ENCODE assay signal across 22 mouse cellular contexts in the genomic region with DNA sequence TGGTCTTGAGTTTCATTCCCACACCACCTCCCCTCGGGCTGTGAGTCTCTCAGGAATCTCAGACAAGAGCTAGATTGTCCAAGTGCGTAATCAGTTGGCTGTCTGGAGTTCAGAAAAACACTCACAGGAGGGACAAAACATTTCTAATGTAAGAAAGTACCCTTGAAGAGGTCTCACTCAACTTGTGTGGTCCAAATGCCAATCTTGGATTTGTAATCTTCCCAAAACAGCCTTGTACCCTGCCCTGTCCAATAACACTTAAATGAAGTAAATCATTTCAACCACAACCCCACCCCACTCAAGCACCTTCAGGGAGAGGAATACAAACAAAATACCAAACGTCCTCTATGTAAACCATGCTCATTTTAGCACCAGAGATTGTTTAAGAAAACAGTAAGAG.
A peak's percentile ranks its signal among the peaks of the same experiment; 100 is the strongest.
DNase-seq lines count a peak whose midpoint lies in the region; ATAC-seq lines count a peak whose summit lies in the region.
"Had no signal": no experiment of that assay in that cellular context is flagged by ENCODE, and none has a peak within 500 bp of the region (broad histone marks: within the 10 kb centered on the region; RNA-seq: fewer than 3 reads in every experiment).

No protein-coding gene starts in this region.

- WGBS in heart, embryonic 13.5 days = 20% methylated on average over 3 of the region's 3 CpGs

- H3K27me3 ChIP-seq in heart, embryonic 13.5 days (replicated peaks) = no peaks in the 10 kb centered on the region
- H3K27me3 ChIP-seq: embryonic facial prominence, embryonic 13.5 days; intestine, embryonic 15.5 days had no signal

- H3K36me3 ChIP-seq in heart, embryonic 13.5 days = no peaks in the 10 kb centered on the region
- H3K36me3 ChIP-seq: embryonic facial prominence, embryonic 13.5 days; G1E; hindbrain, embryonic 10.5 days; intestine, embryonic 15.5 days had no signal

- no peaks in the 10 kb centered on the region for H3K9me3 ChIP-seq in heart, embryonic 13.5 days
- H3K9me3 ChIP-seq: embryonic facial prominence, embryonic 13.5 days; hindbrain, embryonic 10.5 days; intestine, embryonic 15.5 days had no signal

- H3K9ac ChIP-seq in heart, embryonic 13.5 days = no peak overlapping the region
- H3K9ac ChIP-seq: embryonic facial prominence, embryonic 13.5 days; hindbrain, embryonic 14.5 days; intestine, embryonic 15.5 days had no signal

- peak overlapping the region; percentile 20 for H3K27ac ChIP-seq in heart, embryonic 13.5 days (replicated peaks)
- H3K27ac ChIP-seq: embryonic facial prominence, embryonic 13.5 days; gastrocnemius, adult 2 months; hindbrain, embryonic 10.5 days; hindbrain, embryonic 14.5 days; intestine, embryonic 15.5 days had no signal

- H3K4me2 ChIP-seq in heart, embryonic 13.5 days = no peak overlapping the region
- H3K4me2 ChIP-seq: embryonic facial prominence, embryonic 13.5 days; hindbrain, embryonic 14.5 days; intestine, embryonic 15.5 days had no signal

- H3K4me1 ChIP-seq in heart, embryonic 13.5 days = peaks cover 69% of the 10 kb centered on the region

- no peak overlapping the region for H3K4me3 ChIP-seq in heart, embryonic 13.5 days
- H3K4me3 ChIP-seq: embryonic facial prominence, embryonic 13.5 days; gastrocnemius, adult 2 months; hindbrain, embryonic 10.5 days; intestine, embryonic 15.5 days had no signal

- no peak for ATAC-seq in heart, embryonic 13.5 days (ENCODE audit: extremely low read depth, insufficient number of reproducible peaks, low FRiP score, low TSS enrichment)
- ATAC-seq: CD4-positive, CD25-positive, alpha-beta regulatory T cell, adult 4 months; forebrain, embryonic 14.5 days; intestine, embryonic 15.5 days had no signal

- no peak for DNase-seq in heart, postnatal 36 days
- peak; percentile 52 for DNase-seq in Muller cell, postnatal 12 days (ENCODE audit: inconsistent ontology term)
- DNase-seq in fibroblast of lung, adult 2 months (ENCODE audit: low read depth) = peak; percentile 30
- peak; percentile 57 for DNase-seq in lung, postnatal 25 days (ENCODE audit: low spot score)
- no peak for DNase-seq in embryo, embryonic 11 days
- DNase-seq in ovary, postnatal 36 days (ENCODE audit: low spot score) = no peak
- DNase-seq: adrenal gland, adult 2 months; adrenal gland, postnatal 25 days; B cell, adult 2 months; cerebellum, adult 8-10 months; cerebellum, postnatal 14 days; gastrocnemius, adult 2 months; gastrocnemius, postnatal 25 days; kidney, adult 18-20 months had no signal

- intact Hi-C loops in heart, postnatal 36 days (cut with DNase I) = no loop called here

Comparison
In these comparisons a context has a peak if more than half of its experiments do, and no peak if none do; other contexts are left out.
1. DNase-seq: peak in Muller cell, postnatal 12 days (single experiment), fibroblast of lung, adult 2 months (single experiment) and lung, postnatal 25 days (single experiment); none in heart, postnatal 36 days (0 of 2), embryo, embryonic 11 days (single experiment) and ovary, postnatal 36 days (single experiment).